Mouse (Mus musculus): Measurements from ENCODE around the gene Gm11034. TPM values are rescaled to one million over a fixed set of nuclear protein-coding genes. Genes with fewer than 3 reads are reported as not detected.

The Gm11034 gene
- total and polyA plus RNA-seq, 3 experiments = not detected

DNA sequence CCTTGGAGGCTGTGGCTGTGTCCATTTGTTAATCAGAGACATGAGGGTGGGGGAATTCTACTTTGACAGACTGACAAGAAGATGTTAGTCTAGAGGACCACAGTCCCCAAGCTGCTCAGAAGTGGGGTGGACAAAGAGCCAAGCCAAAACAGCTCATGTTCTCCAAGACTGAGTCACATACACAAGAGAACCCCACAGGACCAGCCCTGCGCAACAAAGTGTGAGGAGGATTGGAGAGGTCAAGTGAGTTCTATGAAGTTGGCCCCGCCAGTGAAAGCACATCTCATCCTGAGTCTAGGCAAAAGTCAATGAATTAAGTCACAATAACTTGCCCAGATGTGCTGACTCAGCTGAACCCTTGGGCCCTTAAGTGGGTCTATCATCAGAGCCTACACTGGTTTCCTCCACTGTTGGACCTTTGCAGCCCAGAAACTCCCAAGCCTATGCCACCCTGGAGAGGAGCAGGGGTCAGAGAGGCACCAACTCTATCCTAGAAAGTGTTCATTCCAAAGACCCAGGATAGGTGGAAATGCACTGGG, 25.6 kb downstream of the Gm11034 start:
- H3K4me1 ChIP-seq (ENCODE audit: control insufficient read depth in 1 of 2, insufficient read depth in 2 of 2) = peaks cover 28 to 48% of the 10 kb centered on the region in 2 experiments
- no peaks in the 10 kb centered on the region; the same call in 1 of the 2 replicates for H3K79me2 ChIP-seq (replicated peaks; ENCODE audit: control insufficient read depth, extremely low read depth, insufficient read depth, poor library complexity, severe bottlenecking)
- H3K27ac ChIP-seq (ENCODE audit: insufficient read depth, low read depth) = peak overlapping the region; percentile 67
- H3K27me3 ChIP-seq (replicated peaks) = no peaks in the 10 kb centered on the region
- no peak overlapping the region for H3K9ac ChIP-seq (ENCODE audit: insufficient read depth, low read depth)
- H3K36me3 ChIP-seq (replicated peaks in 1 of 2; ENCODE audit: control insufficient read depth in 1 of 2, insufficient read depth in 1 of 2, low read length in 1 of 2) = peaks cover 0 to 17% of the 10 kb centered on the region in 2 experiments
- peaks cover 4% of the 10 kb centered on the region for H3K9me3 ChIP-seq (replicated peaks; ENCODE audit: low read length)
- no peak overlapping the region for H3K4me3 ChIP-seq (replicated peaks in 1 of 3; ENCODE audit: low read depth in 2 of 3, low read length in 2 of 3, poor library complexity in 1 of 3)
- dilution Hi-C loops (cut with MboI; ENCODE audit: extremely low pct_ligation_motif_present, extremely low pct_unique_long_range_greater_than_20kb, low sequenced_read_pairs) (no loop called here), in situ Hi-C loops (cut with MboI; ENCODE audit: low pct_ligation_motif_present, low pct_unique_long_range_greater_than_20kb, low sequenced_read_pairs) (no loop called here)
- peak overlapping the region; percentile 24; the same call in 1 of the 2 replicates for H3K4me2 ChIP-seq (ENCODE audit: insufficient read depth, low read depth, poor library complexity, severe bottlenecking)
- peak; percentile 24 for DNase-seq (ENCODE audit: extremely low read depth)
- TF ChIP-seq BHLHE40 (IDR thresholded peaks at IDR 0.05; ENCODE audit: low read depth, low read length) (no peak), EP300 (IDR thresholded peaks at IDR 0.05; ENCODE audit: low read length) (0 out of 2 replicates have a peak, but pooled peaks have one; percentile 4), IRF4 (IDR thresholded peaks at IDR 0.05; ENCODE audit: low read depth, low read length) (no peak), SMC3 (IDR thresholded peaks at IDR 0.05; ENCODE audit: low read depth, low read length) (no peak), ETS1 (conservative IDR thresholded peaks at IDR 0.05; ENCODE audit: low read depth, low read length) (no peak), MAZ (IDR thresholded peaks at IDR 0.05; ENCODE audit: low read depth, low read length) (no peak), POLR2AphosphoS2 (IDR thresholded peaks at IDR 0.05; ENCODE audit: low read depth, low read length) (no peak), MAFK (IDR thresholded peaks at IDR 0.05; ENCODE audit: insufficient replicate concordance, low read length) (peak; percentile 96)

DNA sequence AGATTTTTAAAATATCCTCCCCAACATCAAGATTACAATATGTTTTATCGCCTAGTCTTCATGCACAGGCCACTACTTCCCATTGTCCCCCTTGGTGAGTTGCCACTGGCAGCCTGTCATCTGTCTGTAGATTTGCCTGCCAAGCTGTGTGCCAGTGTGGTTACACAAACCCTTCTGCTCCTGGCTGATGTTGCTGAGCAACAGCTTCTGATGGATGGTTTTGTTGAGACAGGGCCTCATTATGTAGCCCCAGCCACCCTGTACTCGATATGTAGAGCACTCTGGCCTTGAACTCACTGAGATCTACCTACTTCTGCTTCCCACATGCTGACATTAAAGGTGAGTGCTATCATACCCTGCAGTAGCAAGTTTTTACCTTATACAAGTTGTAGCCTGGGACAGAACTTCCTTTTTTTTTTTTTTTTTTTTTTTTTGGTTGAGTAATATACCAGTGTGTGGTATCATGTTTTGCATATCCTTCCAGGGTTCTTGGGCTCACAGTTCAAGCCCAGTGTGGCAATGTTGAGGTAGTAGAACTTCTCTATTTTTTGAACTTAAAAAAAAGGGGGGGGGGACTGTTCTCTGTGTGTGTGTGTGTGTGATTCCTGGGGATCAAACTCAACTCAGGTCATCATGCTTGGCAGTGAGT, 29.8 kb downstream of the Gm11034 start:
- Histone ChIP-seq H3K4me1 (ENCODE audit: control insufficient read depth in 1 of 2, insufficient read depth in 2 of 2) (peaks cover 23 to 57% of the 10 kb centered on the region in 2 experiments), H3K27me3 (replicated peaks) (no peaks in the 10 kb centered on the region), H3K27ac (ENCODE audit: insufficient read depth, low read depth) (peak overlapping the region; percentile 71), H3K4me3 (replicated peaks in 1 of 3; ENCODE audit: low read depth in 2 of 3, low read length in 2 of 3, poor library complexity in 1 of 3) (no peak overlapping the region), H3K9ac (ENCODE audit: insufficient read depth, low read depth) (no peak overlapping the region), H3K9me3 (replicated peaks; ENCODE audit: low read length) (no peaks in the 10 kb centered on the region), H3K79me2 (replicated peaks; ENCODE audit: control insufficient read depth, extremely low read depth, insufficient read depth, poor library complexity, severe bottlenecking) (no peaks in the 10 kb centered on the region), H3K36me3 (replicated peaks in 1 of 2; ENCODE audit: control insufficient read depth in 1 of 2, insufficient read depth in 1 of 2, low read length in 1 of 2) (peaks cover 32 to 33% of the 10 kb centered on the region in 2 experiments), H3K4me2 (ENCODE audit: insufficient read depth, low read depth, poor library complexity, severe bottlenecking) (no peak overlapping the region)
- DNase-seq (ENCODE audit: extremely low read depth) = peak; percentile 75
- in situ Hi-C loops (cut with MboI; ENCODE audit: low pct_ligation_motif_present, low pct_unique_long_range_greater_than_20kb, low sequenced_read_pairs) (no loop called here), dilution Hi-C loops (cut with MboI; ENCODE audit: extremely low pct_ligation_motif_present, extremely low pct_unique_long_range_greater_than_20kb, low sequenced_read_pairs) (no loop called here)
- TF ChIP-seq ZC3H11A (IDR thresholded peaks at IDR 0.05; ENCODE audit: low read depth, low read length) = no peak
- peak; percentile 60 for TF ChIP-seq EP300 (IDR thresholded peaks at IDR 0.05; ENCODE audit: low read length)
- TF ChIP-seq GABPA (IDR thresholded peaks at IDR 0.05; ENCODE audit: insufficient replicate concordance, low read depth, low read length) = no peak
- TF ChIP-seq MEF2A (IDR thresholded peaks at IDR 0.05; ENCODE audit: borderline replicate concordance, low read depth, low read length) = no peak
- no peak for TF ChIP-seq PAX5 (IDR thresholded peaks at IDR 0.05; ENCODE audit: low read length)
- TF ChIP-seq MAZ (IDR thresholded peaks at IDR 0.05; ENCODE audit: low read depth, low read length) = no peak
- TF ChIP-seq ELF1 (IDR thresholded peaks at IDR 0.05; ENCODE audit: low read depth, low read length) = peak; percentile 30; the same call in 1 of the 2 replicates
- TF ChIP-seq BHLHE40 (IDR thresholded peaks at IDR 0.05; ENCODE audit: low read depth, low read length) = no peak
- TF ChIP-seq MXI1 (IDR thresholded peaks at IDR 0.05; ENCODE audit: low read depth, low read length) = no peak
- TF ChIP-seq MYC (IDR thresholded peaks at IDR 0.05; ENCODE audit: low read depth, low read length) = no peak
- no peak for TF ChIP-seq USF1 (IDR thresholded peaks at IDR 0.05; ENCODE audit: low read depth, low read length)
- no peak for TF ChIP-seq RCOR1 (conservative IDR thresholded peaks at IDR 0.05; ENCODE audit: low read depth, low read length)
- TF ChIP-seq CTCF (conservative IDR thresholded peaks at IDR 0.05 in 1 of 2, IDR thresholded peaks at IDR 0.05 in 1 of 2; ENCODE audit: low read depth in 2 of 2, low read length in 2 of 2) = no peak
- TF ChIP-seq MAFK (IDR thresholded peaks at IDR 0.05; ENCODE audit: insufficient replicate concordance, low read length) = no peak
- no peak for TF ChIP-seq E2F4 (IDR thresholded peaks at IDR 0.05; ENCODE audit: insufficient replicate concordance, low read depth, low read length)
- no peak for TF ChIP-seq MAX (IDR thresholded peaks at IDR 0.05; ENCODE audit: low read length)
- no peak for TF ChIP-seq JUND (conservative IDR thresholded peaks at IDR 0.05; ENCODE audit: low read depth, low read length)
- TF ChIP-seq IRF4 (IDR thresholded peaks at IDR 0.05; ENCODE audit: low read depth, low read length) = peak; percentile 34; the same call in 1 of the 2 replicates
- no peak for TF ChIP-seq USF2 (conservative IDR thresholded peaks at IDR 0.05; ENCODE audit: low read depth, low read length)
- TF ChIP-seq POLR2AphosphoS2 (IDR thresholded peaks at IDR 0.05; ENCODE audit: low read depth, low read length) = no peak
- TF ChIP-seq NELFE (IDR thresholded peaks at IDR 0.05; ENCODE audit: low read depth, low read length) = no peak
- TF ChIP-seq UBTF (IDR thresholded peaks at IDR 0.05; ENCODE audit: low read depth, low read length) = no peak
- TF ChIP-seq SIN3A (IDR thresholded peaks at IDR 0.05; ENCODE audit: low read length) = peak; percentile 33; the same call in 1 of the 2 replicates
- peak; percentile 6; the same call in 1 of the 2 replicates for TF ChIP-seq JUN (IDR thresholded peaks at IDR 0.05; ENCODE audit: insufficient read depth, low read depth, low read length)
- TF ChIP-seq TBP (conservative IDR thresholded peaks at IDR 0.05; ENCODE audit: low read depth, low read length) = no peak
- no peak for TF ChIP-seq KAT2A (IDR thresholded peaks at IDR 0.05; ENCODE audit: insufficient replicate concordance, low read length)
- TF ChIP-seq TCF12 (IDR thresholded peaks at IDR 0.05; ENCODE audit: low read depth, low read length) = 0 out of 2 replicates have a peak, but pooled peaks have one; percentile 13

All from CH12.LX (cell line).